Mouse (Mus musculus) limb, embryonic 12.5 days (tissue): ENCODE measurements around the gene D430041D05Rik. TPM values are rescaled to one million over a fixed set of nuclear protein-coding genes. Genes with fewer than 3 reads are reported as not detected.

Source experiments
- ATAC-seq: fragments of 200-750 bp; cut with Nextera tagmentation; 2 replicates; pipeline ENCODE4 v1.8.0; 2017; ENCODE audit warnings: low read depth, moderate TSS enrichment; ENCODE audit not compliant: insufficient number of reproducible peaks, insufficient read depth, low FRiP score, low TSS enrichment
- H3K27ac ChIP-seq: fragments of 300-500 bp; sonication (generic); 2 replicates; pipeline ENCODE4 v1.5.1; 2016; ENCODE audit warnings: mild to moderate bottlenecking, moderate library complexity
- H3K27me3 ChIP-seq: fragments of 300-500 bp; sonication (generic); 2 replicates; pipeline ENCODE4 v1.6.1; 2016; ENCODE audit warnings: mild to moderate bottlenecking, moderate library complexity
- H3K36me3 ChIP-seq: fragments of 300-500 bp; sonication (generic); 2 replicates; pipeline ENCODE4 v1.6.1; 2016; ENCODE audit warnings: mild to moderate bottlenecking, moderate library complexity
- H3K4me1 ChIP-seq: fragments of 300-500 bp; sonication (generic); replicated peaks from 2 replicates; pipeline ENCODE4 v1.6.1; 2016
- H3K4me2 ChIP-seq: fragments of 300-500 bp; sonication (generic); 2 replicates; pipeline ENCODE4 v1.6.1; 2016; ENCODE audit warnings: mild to moderate bottlenecking, moderate library complexity
- H3K4me3 ChIP-seq: fragments of 300-500 bp; sonication (generic); replicated peaks from 2 replicates; pipeline ENCODE4 v1.5.1; 2016; ENCODE audit warnings: mild to moderate bottlenecking
- H3K9ac ChIP-seq: fragments of 300-500 bp; sonication (generic); replicated peaks from 2 replicates; pipeline ENCODE4 v1.6.1; 2016; ENCODE audit warnings: mild to moderate bottlenecking, moderate library complexity
- H3K9me3 ChIP-seq: fragments of 300-500 bp; sonication (generic); 2 replicates; pipeline ENCODE4 v1.6.1; 2016; ENCODE audit warnings: mild to moderate bottlenecking, moderate library complexity
- WGBS: fragments of 180-500 bp; shearing (Covaris S2); methylation state at CpG from one replicate; pipeline ENCODE4 v1.1.7; 2016; 5-methylcytosine and 5-hydroxymethylcytosine counted together
- microRNA counts: library from miRNA; unstranded; fragments of <30 nt; microRNA quantifications from one replicate; lab custom pipeline; 2017
- microRNA-seq: library from miRNA; unstranded; fragments of <30 nt; microRNA quantifications from one replicate; pipeline ENCODE4, GENCODE M21; 2017
- polyA plus RNA-seq: library from polyadenylated mRNA; unstranded; fragments of >200 nt; fragmentation: Nextera tagmentation; extraction: Ambion mirVana; gene quantifications from 2 replicates; pipeline ENCODE4 v1.2.1, GENCODE M21; 2016

The D430041D05Rik gene
- polyA plus RNA-seq, 1 experiment from 2014 or later: 1.1 TPM

DNA sequence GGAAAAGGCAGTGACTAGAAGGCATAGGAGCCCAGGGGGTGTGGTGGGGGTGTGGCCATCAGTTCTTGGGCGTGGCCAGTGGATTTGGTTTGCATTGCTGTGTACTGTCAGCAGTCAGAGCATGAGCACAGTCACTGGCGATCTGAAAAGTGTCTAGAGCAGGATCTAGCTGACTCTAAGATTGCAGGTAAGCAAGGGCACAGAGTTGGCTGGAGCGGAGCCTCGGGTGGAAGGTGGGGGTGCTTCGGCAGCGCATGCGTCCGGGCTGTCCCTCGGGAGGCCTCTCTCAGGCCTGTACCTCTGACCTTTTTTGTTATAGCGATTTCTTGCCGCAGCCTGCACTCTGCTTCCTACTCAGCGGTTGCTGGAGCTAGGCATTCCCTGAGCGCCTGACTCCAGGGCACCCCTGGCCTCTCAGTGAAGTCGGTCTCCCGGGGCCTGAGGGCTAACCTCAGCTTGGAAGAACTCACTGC lies 315.0 kb downstream of the D430041D05Rik start, which contains the start of gene Cd59a:
Gene Cd59a (plus strand): TSS at position 61 of the 473 bp plus-strand sequence.
- H3K4me3 ChIP-seq: peak within 1 kb of the TSS; percentile 48
- peak within 1 kb of the TSS; percentile 55 for H3K9ac ChIP-seq
- WGBS: 7% methylated on average over 15 of the region's 15 CpGs
- peak within 1 kb of the TSS; percentile 72 for H3K27ac ChIP-seq
- no peaks in the 10 kb centered on the region for H3K36me3 ChIP-seq
- peaks cover 12% of the 10 kb centered on the region for H3K4me1 ChIP-seq
- no peaks in the 10 kb centered on the region for H3K27me3 ChIP-seq
- H3K4me2 ChIP-seq: peak within 1 kb of the TSS; percentile 58
- peak; percentile 86 for ATAC-seq
- no peaks in the 10 kb centered on the region for H3K9me3 ChIP-seq

DNA sequence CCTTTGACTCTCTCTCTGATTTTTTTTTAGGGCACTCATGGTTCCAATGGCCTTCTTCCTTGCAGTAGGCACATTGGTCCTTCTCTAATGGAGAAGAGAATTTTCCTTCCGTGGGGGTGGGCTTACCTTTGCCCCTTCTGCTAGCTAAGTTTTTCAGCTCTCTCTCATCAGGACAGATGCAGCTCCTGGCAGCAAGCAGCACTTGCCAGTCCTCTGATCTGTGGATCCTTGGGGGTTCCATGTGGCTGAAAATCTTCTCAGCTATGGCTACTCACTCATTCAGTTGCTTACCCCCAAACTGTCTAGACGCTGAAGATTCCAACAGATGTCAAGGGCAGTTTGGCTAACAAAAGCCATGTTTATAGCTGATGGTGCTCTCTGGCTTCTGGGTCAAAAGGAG lies 317.5 kb downstream of the D430041D05Rik start:
- Histone ChIP-seq H3K27me3 (no peaks in the 10 kb centered on the region), H3K9me3 (no peaks in the 10 kb centered on the region), H3K36me3 (no peaks in the 10 kb centered on the region), H3K4me2 (no peak overlapping the region), H3K27ac (no peak overlapping the region), H3K4me1 (peaks cover 10% of the 10 kb centered on the region), H3K4me3 (no peak overlapping the region), H3K9ac (no peak overlapping the region)
- no peak for ATAC-seq
- 80% methylated on average over 2 of the region's 2 CpGs for WGBS

MicroRNAs encoded within 50 kb of the gene (microRNA counts, 519-probe panel; counts per million panel counts)
- microRNA mmu-miR-1902 (lab: Ali Mortazavi, UCI): not detected

Small RNAs within 50 kb of the gene (microRNA-seq; reads per million reads assigned to microRNA genes)
- not detected for gene Mir1902

Other genes starting within 250 kb of the D430041D05Rik start
- 16.2 and 19.0 TPM in 2 replicates for gene Hipk3, start 83.4 kb upstream of the D430041D05Rik start, polyA plus RNA-seq
- 100 and 107 TPM in 2 replicates for gene Cstf3, start 179.5 kb upstream of the D430041D05Rik start, polyA plus RNA-seq